Mouse (Mus musculus): ENCODE results near the gene Nt5c1a.
A peak's percentile ranks its signal among the peaks of the same experiment; 100 is the strongest.

Gene Nt5c1a

DNA sequence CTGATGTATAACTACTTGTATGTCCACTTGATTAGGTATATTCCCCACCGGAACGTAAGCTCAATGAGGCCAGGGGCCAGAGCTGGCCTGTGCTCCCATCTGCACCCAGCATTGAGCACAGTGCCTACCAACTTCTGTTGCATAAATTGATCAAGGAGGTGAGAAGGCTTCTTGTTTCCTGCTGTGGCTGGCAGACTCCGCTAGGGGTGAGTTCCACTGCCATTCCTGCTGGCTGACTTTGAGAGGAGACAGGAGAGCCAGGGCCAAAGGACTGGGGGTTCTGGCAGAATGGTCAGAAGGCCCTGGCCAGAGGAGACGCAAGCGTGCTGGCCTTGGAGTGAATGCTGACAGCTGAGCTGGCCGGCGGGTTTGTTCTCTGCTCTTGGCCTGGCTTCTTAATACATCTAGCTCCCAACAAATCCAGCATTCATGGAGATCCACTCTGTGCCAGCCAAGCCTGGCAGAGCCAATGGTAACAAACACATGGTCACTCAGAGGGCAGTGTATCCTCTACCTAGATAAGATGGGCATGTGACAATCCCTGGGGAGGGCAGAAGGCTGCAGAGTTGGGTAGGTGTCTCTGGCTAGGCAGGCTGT lies 47.8 kb downstream of the Nt5c1a start:
- DNase-seq (ENCODE audit: low spot score in 2 of 2): peak in 1 of 2 experiments; percentile 61

GRCm38 (mm10) chr4:123252214-123252613 lies 50.9 kb downstream of the Nt5c1a start:
- no peak for DNase-seq (ENCODE audit: low spot score in 2 of 2)

DNA sequence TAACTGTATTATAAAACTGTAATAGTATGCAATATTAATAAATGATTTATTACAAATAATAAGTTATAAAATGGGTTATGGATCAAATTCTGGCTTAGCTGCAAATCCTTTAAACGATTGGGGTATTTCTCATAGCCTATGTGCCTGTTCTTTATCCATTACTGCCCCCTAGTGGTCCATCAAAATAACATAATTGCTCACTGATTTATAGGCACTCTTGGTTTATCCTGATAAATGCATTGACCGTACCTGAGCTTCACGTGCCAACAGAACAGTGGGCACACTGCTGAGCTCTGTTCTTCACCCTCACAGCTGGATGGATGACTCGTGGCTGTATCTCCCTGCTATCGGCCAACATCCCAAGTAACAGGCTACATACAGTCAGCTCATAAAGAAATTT lies 53.3 kb downstream of the Nt5c1a start:
- no peak for DNase-seq (ENCODE audit: low spot score in 2 of 2)

- no peak for DNase-seq (ENCODE audit: low spot score in 2 of 2)
Measured at GRCm38 (mm10) chr4:123260071-123260746, 58.9 kb downstream of the Nt5c1a start.

DNA sequence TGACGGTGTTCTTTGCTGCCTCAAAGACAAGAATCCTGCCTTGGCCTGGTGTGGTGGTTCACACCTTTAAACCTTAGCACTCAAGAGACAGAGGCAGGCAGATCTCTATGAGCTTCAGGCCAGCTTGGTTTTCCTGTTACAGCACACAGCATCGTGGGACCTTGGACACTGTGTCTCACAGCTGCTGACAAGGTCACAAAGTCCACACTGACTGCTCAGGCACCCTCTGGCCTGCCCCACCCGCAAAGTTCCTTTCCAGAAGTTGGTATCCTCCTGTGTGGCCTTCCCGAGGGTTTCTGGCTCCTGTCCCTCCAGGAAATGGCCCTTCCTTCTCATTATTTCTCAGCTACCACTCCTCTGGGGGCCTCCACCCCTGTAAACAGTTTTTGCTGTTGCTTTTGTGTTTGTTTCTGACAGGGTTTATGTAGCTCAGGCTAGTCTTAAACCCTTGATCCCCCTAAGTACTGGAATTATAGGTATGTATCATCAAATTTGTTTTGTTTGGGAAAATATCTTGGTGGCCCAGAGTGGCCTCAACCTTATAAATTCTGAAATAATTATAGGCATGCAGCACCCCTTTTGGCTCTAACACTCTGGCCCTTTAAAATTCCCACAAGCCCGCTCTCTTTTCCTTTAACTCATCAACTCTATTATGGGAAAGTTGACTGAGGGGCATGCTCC lies 60.6 kb downstream of the Nt5c1a start, which contains the start of gene Pabpc4:
Gene Pabpc4, plus strand, starts transcription at position 631 of the 681 bp plus-strand sequence.
- no peak for DNase-seq (ENCODE audit: low spot score in 2 of 2)
